Mouse (Mus musculus): ENCODE measurements around the gene Slc9a6.

- TF ChIP-seq ZNF384 (IDR thresholded peaks at IDR 0.05; ENCODE audit: low read depth, low read length) (no peak), CTCF (IDR thresholded peaks at IDR 0.05 in 2 of 3, conservative IDR thresholded peaks at IDR 0.05 in 1 of 3; ENCODE audit: control insufficient read depth in 1 of 3, insufficient read depth in 1 of 3, low read depth in 2 of 3, low read length in 3 of 3, poor library complexity in 1 of 3, severe bottlenecking in 1 of 3) (no peak), EP300 (IDR thresholded peaks at IDR 0.05; ENCODE audit: low read depth in 1 of 2, low read length in 2 of 2) (no peak), GATA1 (IDR thresholded peaks at IDR 0.05; ENCODE audit: low read depth, low read length) (no peak), KAT2A (conservative IDR thresholded peaks at IDR 0.05; ENCODE audit: low read depth, low read length) (no peak), JUND (IDR thresholded peaks at IDR 0.05; ENCODE audit: low read depth, low read length) (no peak), POLR2A (IDR thresholded peaks at IDR 0.05; ENCODE audit: control insufficient read depth in 1 of 2, insufficient read depth in 1 of 2, low read depth in 1 of 2, low read length in 2 of 2, poor library complexity in 1 of 2) (no peak), POLR2AphosphoS2 (IDR thresholded peaks at IDR 0.05; ENCODE audit: low read length) (no peak), MAX (IDR thresholded peaks at IDR 0.05; ENCODE audit: low read length) (no peak), MEF2A (IDR thresholded peaks at IDR 0.05; ENCODE audit: extremely low read depth, insufficient replicate concordance, low read depth, low read length, poor library complexity, severe bottlenecking) (no peak), MXI1 (IDR thresholded peaks at IDR 0.05; ENCODE audit: low read depth, low read length) (no peak)
These were observed 40.7 kb downstream of the Slc9a6 start for GRCm38 (mm10) chrX:56650355-56650652.
